Mouse (Mus musculus): Measurements from ENCODE around the gene Stk33.

Stk33 gene

GRCm38 (mm10) chr7:109347241-109347640 is 91.6 kb downstream of the Stk33 start:
- DNase-seq: no peak

DNA sequence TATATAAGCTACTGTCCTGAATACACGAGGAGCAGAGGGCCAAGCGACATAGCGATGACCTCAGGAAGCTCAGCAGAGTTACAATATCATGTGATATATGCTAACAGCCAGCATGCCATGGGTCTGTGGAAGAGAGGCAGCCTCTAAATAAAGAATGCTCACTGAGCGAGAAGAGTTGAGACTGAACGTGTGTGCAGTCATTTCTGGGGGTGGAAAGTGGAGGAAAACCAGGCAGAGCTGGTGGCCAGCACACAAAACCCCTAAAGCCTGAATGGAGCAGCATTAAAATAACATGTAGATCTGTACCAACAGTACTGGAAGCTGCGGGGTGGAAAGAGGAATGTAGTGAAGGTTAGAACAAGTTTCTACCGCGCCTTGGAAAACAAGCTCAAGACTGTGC is 107.2 kb downstream of the Stk33 start:
- DNase-seq: no peak

GRCm38 (mm10) chr7:109328772-109329171 is 110.1 kb downstream of the Stk33 start:
- DNase-seq: no peak

DNA sequence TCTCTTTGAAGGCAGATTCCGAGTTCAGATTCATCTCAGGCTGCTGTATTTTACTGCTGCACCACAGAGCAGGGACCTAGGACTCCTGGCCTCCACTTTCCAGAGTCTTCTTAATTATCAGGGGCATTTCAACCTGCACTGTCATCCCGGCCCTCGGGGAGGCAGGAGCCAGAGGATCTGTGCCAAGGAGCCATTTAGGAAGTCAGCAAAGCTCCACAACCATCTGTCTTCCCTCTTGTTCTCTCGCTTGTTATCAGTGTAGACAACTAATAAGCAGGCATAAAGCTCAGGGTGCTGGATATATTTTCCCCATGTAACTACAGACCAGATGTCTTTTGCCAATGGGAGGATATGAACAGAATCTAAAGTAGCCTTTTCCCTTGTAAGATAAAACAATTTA is 112.1 kb downstream of the Stk33 start:
- DNase-seq: no peak

DNA sequence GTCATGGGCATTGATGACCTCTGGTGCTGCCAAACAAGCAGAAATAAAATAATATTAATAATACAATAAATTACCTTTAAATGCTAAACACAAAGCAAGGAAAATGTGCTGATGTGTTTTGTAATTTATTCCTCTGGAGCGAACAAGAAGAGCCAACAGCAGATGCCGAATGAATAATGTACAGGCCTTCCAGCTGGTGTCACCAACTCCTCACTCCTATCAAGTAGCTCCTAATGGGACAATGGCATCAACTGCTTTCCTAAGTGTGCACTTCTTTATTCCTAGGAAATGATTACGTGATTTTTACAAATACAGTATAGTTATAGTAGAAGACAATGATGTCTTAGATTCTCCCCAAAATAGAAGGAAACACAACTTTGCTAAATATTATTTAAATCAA is 113.2 kb downstream of the Stk33 start:
- DNase-seq: no peak

- no peak for DNase-seq
These were observed 113.7 kb downstream of the Stk33 start for GRCm38 (mm10) chr7:109325169-109325568.

- no peak for DNase-seq
These were observed 129.4 kb downstream of the Stk33 start for GRCm38 (mm10) chr7:109309506-109309905.

DNA sequence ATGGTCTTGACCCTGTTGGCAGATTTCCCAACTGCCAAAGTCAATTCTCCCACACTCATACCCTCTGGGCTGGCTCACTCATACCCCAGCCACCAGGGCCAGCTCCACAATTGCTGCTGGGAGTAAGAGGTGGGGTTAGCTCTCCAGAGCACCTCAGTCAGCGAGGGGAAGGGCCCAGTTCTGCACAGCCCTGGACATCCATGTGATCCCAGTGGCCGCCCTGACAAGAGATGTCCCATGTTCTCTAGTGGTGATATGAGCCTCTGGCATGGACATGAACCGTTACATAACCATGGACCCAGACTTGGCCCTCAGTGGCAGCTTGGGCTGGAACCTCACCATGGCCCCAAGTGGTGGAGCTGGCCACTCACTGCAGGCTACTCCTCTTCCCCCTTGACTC is 143.1 kb downstream of the Stk33 start:
- DNase-seq: no peak

DNA sequence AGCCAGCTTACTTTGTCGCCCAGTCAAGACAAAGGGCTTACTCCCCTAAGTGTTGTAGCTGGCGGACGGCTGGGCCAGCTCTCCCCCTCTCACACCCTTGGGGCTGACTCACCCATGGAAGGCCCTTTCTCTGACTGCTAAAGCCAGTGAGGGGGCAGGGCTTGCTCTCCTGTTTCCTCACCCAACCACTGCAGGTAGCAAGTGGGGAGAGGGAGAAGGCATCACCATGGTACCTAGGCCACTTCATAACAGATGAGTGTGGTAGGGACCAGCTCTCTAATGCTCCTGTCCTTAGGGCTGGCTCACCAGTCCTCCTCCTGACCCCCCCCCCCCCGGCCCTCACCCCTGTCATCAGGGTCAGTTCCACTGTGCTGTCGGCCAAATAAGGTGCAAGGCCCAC is 143.5 kb downstream of the Stk33 start:
- no peak for DNase-seq

GRCm38 (mm10) chr7:109290501-109290900 is 148.4 kb downstream of the Stk33 start:
- no peak for DNase-seq

GRCm38 (mm10) chr7:109289106-109289505 is 149.8 kb downstream of the Stk33 start:
- no peak for DNase-seq

- DNase-seq: no peak
These were observed 156.8 kb downstream of the Stk33 start for GRCm38 (mm10) chr7:109282106-109282505.

DNA sequence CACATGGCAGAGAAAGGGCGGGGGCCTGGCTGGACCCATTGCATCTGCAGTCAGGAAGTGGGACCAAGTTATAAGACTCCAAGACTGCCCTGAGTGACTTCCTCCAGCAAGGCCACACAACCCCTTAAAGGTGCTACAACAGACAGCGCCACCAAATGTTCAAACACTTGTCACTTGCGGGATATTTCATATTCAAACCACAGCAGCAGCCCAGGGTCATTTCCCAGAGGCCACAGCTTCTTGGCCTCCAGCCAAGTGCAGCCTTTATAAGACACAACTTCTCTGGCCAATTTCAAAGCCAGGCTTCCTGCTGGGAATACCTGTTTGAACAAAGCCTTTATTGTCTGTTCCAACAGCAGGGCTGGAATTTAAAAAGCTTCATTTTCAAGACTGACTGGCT is 162.3 kb downstream of the Stk33 start:
- DNase-seq: no peak

- no peak for DNase-seq
These were observed 163.0 kb downstream of the Stk33 start for GRCm38 (mm10) chr7:109275901-109276300.

DNA sequence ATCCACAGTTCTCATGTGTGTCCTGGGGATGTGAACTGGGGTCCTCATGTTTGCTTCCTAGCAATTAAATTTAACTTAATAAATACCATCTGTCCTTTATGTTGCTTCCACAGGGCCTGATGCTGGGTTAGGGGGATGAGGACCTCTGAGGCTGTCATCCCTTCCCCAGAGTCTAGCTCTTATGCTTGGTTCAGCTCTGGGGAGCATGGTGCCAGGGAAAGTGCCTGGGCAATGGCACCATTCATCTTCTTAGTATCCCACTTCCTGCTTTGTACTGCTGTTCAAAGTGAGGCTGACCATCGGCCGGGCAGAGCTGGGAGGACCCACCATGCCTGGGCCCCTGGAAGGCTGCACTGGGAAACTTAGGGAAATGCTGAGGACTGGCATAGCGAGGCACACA is 163.7 kb downstream of the Stk33 start:
- DNase-seq: no peak

- no peak for DNase-seq
These were observed 164.6 kb downstream of the Stk33 start for GRCm38 (mm10) chr7:109274289-109274688.

GRCm38 (mm10) chr7:109269046-109269445 is 169.8 kb downstream of the Stk33 start:
- no peak for DNase-seq

- DNase-seq: no peak
These were observed 171.5 kb downstream of the Stk33 start for GRCm38 (mm10) chr7:109267370-109267769.

GRCm38 (mm10) chr7:109266181-109266580 is 172.7 kb downstream of the Stk33 start:
- DNase-seq: peak in 1 of 2 experiments; percentile 39

GRCm38 (mm10) chr7:109265606-109266005 is 173.3 kb downstream of the Stk33 start:
- no peak for DNase-seq

DNA sequence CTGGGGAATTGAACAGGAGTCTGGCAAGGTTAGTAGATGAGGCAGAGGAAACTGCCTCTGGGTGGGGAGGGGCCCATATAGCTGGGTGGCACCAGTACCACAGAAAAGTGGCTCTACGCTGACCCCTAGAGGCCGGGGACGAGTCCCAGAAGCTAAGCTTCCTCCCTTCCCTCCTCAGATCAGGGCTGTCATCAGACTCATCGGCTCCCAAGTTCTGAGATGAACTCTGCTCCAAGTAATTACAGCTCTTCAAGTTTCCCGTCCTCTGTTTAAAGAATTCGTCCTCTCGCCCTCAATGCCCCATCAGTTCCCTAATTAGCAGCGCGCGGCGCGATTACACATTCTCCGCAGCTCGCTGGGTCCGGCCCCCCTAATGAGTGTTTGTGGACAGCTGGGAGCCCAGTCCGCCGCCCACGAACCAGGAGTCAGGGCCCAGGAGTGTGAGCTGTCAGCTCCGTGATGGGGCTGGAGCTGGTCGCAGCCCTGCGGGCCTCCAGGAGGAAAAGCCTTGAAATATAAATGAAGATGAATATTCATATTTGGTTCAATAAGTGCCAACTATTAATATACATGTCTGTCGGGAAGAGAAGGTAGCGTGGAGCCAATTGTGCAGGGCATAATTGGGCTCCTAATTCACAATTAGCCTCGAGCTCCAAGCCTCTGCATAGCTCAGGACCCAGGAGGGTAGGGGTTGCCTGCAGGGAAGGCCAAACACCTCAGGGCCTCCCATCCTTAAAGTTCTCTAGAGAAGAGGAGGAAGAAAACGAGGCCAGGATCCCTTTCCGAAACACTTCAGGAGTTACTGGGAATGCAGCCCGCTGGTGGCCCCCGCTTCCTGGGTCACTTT is 183.2 kb downstream of the Stk33 start:
- DNase-seq: peak; percentile 43 to 60

DNA sequence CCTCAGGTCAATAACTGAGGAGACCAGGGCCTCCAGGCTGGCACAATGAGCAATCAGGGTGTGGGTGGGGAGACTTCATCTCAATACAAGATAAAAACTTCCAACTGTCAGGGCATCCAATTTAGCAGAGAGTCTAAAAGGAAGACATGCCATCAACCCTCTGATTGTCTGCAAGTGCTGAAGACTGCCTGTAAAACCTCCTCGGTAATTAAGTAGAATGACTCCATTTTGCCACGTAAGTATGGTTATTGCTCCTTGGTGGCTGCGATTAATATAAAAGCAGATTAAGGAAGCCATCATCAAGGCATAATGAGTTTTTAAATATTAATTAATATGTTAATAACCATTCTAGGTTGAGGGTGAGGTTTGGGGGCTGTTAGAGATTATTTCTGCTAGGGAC is 187.5 kb downstream of the Stk33 start:
- no peak for DNase-seq

DNA sequence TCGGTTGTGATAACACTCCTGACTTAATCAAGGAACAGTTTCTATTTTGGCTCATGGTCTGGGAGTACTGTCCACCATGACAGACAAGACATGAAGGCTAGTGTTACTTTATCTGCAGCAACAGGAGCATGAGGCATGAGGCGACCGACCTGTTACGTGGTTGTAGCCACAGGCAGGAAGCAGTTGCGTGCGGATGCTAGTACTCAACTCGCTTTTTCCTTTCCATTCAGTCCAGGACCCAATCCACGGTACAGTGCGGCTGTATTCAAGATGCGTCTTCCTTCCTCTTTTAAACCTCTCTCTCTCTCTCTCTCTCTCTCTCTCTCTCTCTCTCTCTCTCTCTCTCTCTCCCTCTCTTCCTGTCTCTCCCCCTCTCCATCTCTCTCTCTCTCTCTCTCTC is 194.1 kb downstream of the Stk33 start:
- DNase-seq: no peak

- no peak for DNase-seq
These were observed 197.6 kb downstream of the Stk33 start for GRCm38 (mm10) chr7:109241313-109241712.

DNA sequence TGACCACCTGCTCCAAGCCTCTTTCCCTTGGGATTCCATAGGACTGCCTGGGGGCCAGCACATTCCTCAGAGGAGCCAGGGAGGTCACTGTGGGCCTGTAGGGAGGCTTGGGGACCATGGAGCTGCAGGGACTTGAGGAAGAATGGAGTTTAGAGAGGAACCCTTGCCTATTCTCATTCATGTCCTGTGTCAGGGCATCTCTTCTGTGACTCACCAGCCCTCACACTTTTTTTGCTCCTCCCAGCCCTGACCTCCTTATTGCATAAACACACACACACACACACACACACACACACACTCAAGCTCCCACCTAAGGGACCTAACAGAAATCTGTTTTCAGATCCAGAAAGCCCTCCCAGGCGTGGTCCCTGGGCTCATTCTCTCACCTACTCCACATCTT is 199.5 kb downstream of the Stk33 start:
- no peak for DNase-seq
